Mouse (Mus musculus): ENCODE results near the gene Gm17571. TPM values are rescaled to one million over a fixed set of nuclear protein-coding genes. Genes with fewer than 3 reads are reported as not detected.

Gene Gm17571
- polyA plus RNA-seq, 2 experiments: not detected

DNA sequence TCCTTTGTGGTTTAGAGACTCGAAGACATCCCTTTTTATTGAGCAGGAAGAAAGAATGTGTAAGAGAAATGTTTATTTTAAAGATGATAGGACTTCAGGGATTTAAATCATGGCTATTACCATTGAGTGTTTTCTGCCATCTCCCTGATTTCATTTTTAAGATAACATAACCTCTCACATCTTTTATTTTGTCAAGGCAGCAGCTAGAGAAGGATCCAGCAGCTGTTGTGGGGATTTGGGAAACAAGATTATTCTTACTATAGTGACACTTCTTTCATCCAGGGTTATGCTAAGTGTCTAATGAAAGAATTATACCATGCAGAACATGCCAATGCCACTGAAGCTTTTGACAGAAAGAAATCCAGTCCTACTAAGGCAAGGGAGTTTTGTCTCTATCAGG, 44.6 kb upstream of the Gm17571 start:
- no peak overlapping the region for H3K27ac ChIP-seq
- no peaks in the 10 kb centered on the region for H3K27me3 ChIP-seq (ENCODE audit: control insufficient read depth, insufficient read depth, low read length)
- no peak overlapping the region for H3K4me2 ChIP-seq (ENCODE audit: low read depth)
- 20% methylated on average over 1 of the region's 1 CpGs for WGBS (ENCODE audit: insufficient replicate concordance)
- no peaks in the 10 kb centered on the region for H3K9me3 ChIP-seq (ENCODE audit: control insufficient read depth, low read length)
- ATAC-seq (ENCODE audit: insufficient read depth): no peak
- H3K9ac ChIP-seq (replicated peaks): no peak overlapping the region
- H3K36me3 ChIP-seq (replicated peaks; ENCODE audit: control insufficient read depth, insufficient read depth, low read depth): no peaks in the 10 kb centered on the region
- H3K4me3 ChIP-seq (ENCODE audit: insufficient read depth in 1 of 2, low read depth in 2 of 2, low read length in 2 of 2): no peak overlapping the region
- no peaks in the 10 kb centered on the region; a peak in 1 of 4 replicates for H3K4me1 ChIP-seq (replicated peaks; ENCODE audit: control insufficient read depth in 2 of 2, insufficient read depth in 2 of 2, low read length in 1 of 2)
- no peak for DNase-seq (ENCODE audit: low read depth in 3 of 3, low spot score in 3 of 3)
- TF ChIP-seq EP300 (IDR thresholded peaks at IDR 0.05; ENCODE audit: low read depth) (no peak), CTCF (IDR thresholded peaks at IDR 0.05; ENCODE audit: low read depth) (no peak)

DNA sequence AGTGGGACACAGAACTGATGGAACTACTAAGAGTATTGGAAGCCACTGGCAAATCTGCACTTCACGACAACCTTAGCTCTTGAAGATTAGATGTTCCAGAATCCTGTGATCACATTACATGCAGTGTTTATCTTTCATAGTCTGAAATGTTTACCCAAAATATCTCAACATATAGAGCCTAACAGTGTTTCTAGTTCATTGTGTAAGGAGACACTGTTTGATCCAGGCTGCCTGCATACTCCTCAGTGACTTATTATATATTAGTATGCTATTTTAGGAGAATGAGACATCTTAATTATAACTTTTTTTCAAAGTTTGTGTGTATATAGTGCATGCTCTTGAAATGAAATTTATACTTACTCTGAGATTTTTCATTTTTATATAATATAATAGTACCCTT, 39.4 kb upstream of the Gm17571 start:
- ATAC-seq (ENCODE audit: insufficient read depth) (no peak), DNase-seq (ENCODE audit: low read depth in 3 of 3, low spot score in 3 of 3) (no peak)
- Histone ChIP-seq H3K27ac (no peak overlapping the region), H3K4me1 (replicated peaks; ENCODE audit: control insufficient read depth in 2 of 2, insufficient read depth in 2 of 2, low read length in 1 of 2) (peaks cover 0 to 3% of the 10 kb centered on the region in 2 experiments; a peak in 2 of 4 replicates), H3K9me3 (ENCODE audit: control insufficient read depth, low read length) (no peaks in the 10 kb centered on the region), H3K27me3 (ENCODE audit: control insufficient read depth, insufficient read depth, low read length) (no peaks in the 10 kb centered on the region), H3K4me2 (ENCODE audit: low read depth) (no peak overlapping the region), H3K4me3 (ENCODE audit: insufficient read depth in 1 of 2, low read depth in 2 of 2, low read length in 2 of 2) (no peak overlapping the region), H3K9ac (replicated peaks) (no peak overlapping the region), H3K36me3 (replicated peaks; ENCODE audit: control insufficient read depth, insufficient read depth, low read depth) (no peaks in the 10 kb centered on the region)
- TF ChIP-seq EP300 (IDR thresholded peaks at IDR 0.05; ENCODE audit: low read depth): no peak
- TF ChIP-seq CTCF (IDR thresholded peaks at IDR 0.05; ENCODE audit: low read depth): no peak
- 58% methylated on average over 1 of the region's 1 CpGs for WGBS (ENCODE audit: insufficient replicate concordance)

DNA sequence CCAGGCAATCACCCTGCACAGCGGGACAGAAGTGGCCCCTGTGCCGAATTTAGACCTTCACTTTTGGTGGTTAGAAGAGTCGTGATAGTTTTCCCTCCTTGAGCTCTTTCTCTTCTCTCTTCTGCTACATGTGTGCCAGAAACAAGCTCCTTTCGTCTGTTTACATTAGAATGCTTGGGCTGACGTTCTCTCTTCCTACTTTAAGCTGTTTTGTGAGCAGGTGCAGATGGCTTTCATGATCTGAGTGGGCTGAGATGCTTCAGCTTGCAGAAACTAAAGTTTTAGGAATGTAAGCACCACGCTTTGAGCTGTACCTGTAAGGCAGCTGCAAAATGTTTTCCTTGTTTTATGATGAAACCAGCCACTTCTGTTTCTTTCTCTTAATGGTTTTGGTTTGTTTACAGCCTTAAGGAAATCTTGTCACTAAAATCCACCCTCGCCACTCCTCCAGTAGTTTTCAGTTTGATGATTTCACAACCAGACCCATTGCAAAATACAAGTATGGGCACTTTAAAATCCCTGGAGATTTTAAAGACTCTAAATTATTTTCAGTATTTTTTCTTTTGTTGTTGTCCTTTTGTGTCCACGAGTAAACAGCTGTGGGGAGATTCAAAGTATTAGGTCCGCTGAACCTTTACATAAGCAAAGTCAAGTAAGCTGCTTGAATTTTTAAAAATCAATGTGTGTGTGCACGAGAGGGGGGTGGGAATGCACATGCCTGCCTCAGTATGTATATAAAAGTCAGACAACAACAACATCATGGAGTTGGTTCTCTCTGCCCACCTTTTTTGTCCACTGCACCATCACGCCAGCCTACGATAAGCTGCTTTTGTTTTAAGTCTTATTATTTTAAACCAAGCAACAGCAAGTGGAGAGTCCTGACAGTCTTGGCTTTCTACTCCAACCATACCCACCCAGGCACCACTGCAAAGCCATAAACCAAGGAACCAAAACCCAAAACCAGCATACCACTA, 38.0 kb upstream of the Gm17571 start:
- H3K27ac ChIP-seq: no peak overlapping the region
- H3K27me3 ChIP-seq (ENCODE audit: control insufficient read depth, insufficient read depth, low read length): no peaks in the 10 kb centered on the region
- H3K9me3 ChIP-seq (ENCODE audit: control insufficient read depth, low read length): no peaks in the 10 kb centered on the region
- no peak for ATAC-seq (ENCODE audit: insufficient read depth)
- H3K9ac ChIP-seq (replicated peaks): no peak overlapping the region
- no peak for TF ChIP-seq EP300 (IDR thresholded peaks at IDR 0.05; ENCODE audit: low read depth)
- no peak for TF ChIP-seq CTCF (IDR thresholded peaks at IDR 0.05; ENCODE audit: low read depth)
- DNase-seq (ENCODE audit: low read depth in 3 of 3, low spot score in 3 of 3): no peak
- no peaks in the 10 kb centered on the region for H3K36me3 ChIP-seq (replicated peaks; ENCODE audit: control insufficient read depth, insufficient read depth, low read depth)
- no peak overlapping the region for H3K4me3 ChIP-seq (ENCODE audit: insufficient read depth in 1 of 2, low read depth in 2 of 2, low read length in 2 of 2)
- WGBS (ENCODE audit: insufficient replicate concordance): 44% methylated on average over 12 of the region's 12 CpGs
- no peak overlapping the region for H3K4me2 ChIP-seq (ENCODE audit: low read depth)
- peaks cover 0 to 3% of the 10 kb centered on the region in 2 experiments; a peak in 2 of 4 replicates for H3K4me1 ChIP-seq (replicated peaks; ENCODE audit: control insufficient read depth in 2 of 2, insufficient read depth in 2 of 2, low read length in 1 of 2)

DNA sequence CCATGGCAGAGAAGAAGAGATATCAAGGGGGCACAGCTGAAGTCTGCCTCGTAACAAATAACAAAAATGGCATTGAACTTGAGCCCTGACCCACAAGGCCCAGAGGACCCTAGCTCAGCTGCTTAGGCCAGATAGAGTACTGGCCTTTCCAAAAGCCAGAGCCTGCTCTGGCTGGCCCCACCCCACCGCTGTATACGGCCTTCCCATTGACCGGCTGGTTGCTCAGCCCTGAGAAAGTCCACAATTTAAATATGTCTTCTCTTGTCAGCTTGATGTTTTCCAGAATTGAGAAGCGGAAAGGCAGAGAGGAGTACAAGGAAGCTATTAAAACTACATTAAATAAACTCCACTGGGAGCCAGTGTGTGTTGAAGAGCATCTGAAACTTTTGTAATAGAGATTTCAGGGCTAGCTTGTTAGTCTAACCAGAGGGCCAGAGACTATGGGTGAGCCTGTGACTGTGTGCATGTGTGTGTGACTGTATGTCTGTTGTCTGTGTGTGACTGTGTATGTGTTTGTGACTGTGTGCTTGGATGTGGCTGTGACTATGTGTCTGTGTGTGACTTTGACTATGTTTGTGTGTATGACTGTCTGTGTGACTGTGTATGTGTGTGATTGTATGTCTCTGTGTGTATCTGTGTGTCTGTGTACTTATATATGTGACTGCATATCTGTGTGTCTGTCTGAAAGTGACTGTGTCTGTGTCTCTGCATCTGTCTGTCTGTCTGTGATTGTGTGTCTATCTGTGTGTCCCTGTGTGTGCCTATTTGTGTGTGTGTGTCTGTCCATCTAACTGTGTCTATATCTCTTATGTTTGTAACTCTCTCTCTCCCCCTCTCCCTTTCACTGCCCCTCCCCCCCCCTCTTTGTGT, 36.9 kb upstream of the Gm17571 start:
- H3K27me3 ChIP-seq (ENCODE audit: control insufficient read depth, insufficient read depth, low read length): no peaks in the 10 kb centered on the region
- H3K9ac ChIP-seq (replicated peaks): no peak overlapping the region
- DNase-seq (ENCODE audit: low read depth in 3 of 3, low spot score in 3 of 3): no peak
- H3K36me3 ChIP-seq (replicated peaks; ENCODE audit: control insufficient read depth, insufficient read depth, low read depth): no peaks in the 10 kb centered on the region
- peaks cover 0 to 3% of the 10 kb centered on the region in 2 experiments; a peak in 2 of 4 replicates for H3K4me1 ChIP-seq (replicated peaks; ENCODE audit: control insufficient read depth in 2 of 2, insufficient read depth in 2 of 2, low read length in 1 of 2)
- ATAC-seq (ENCODE audit: insufficient read depth): no peak
- no peak overlapping the region for H3K4me2 ChIP-seq (ENCODE audit: low read depth)
- H3K9me3 ChIP-seq (ENCODE audit: control insufficient read depth, low read length): no peaks in the 10 kb centered on the region
- WGBS (ENCODE audit: insufficient replicate concordance): 62% methylated on average over 5 of the region's 5 CpGs
- no peak overlapping the region for H3K27ac ChIP-seq
- TF ChIP-seq EP300 (IDR thresholded peaks at IDR 0.05; ENCODE audit: low read depth) (no peak), CTCF (IDR thresholded peaks at IDR 0.05; ENCODE audit: low read depth) (no peak)
- no peak overlapping the region for H3K4me3 ChIP-seq (ENCODE audit: insufficient read depth in 1 of 2, low read depth in 2 of 2, low read length in 2 of 2)
